Mouse (Mus musculus) heart, embryonic 10.5 days (tissue): ENCODE data around the gene Cacfd1. TPM values are rescaled to one million over a fixed set of nuclear protein-coding genes. Genes with fewer than 3 reads are reported as not detected.

Source experiments
- DNase-seq: peaks from one replicate; pipeline ENCODE4 v3.0.0-alpha.2; 2017; ENCODE audit warnings: low spot score
- H3K27ac ChIP-seq: fragments of 300-500 bp; sonication (generic); 2 replicates; pipeline ENCODE4 v1.5.1; 2016; ENCODE audit warnings: mild to moderate bottlenecking
- H3K27me3 ChIP-seq: fragments of 300-500 bp; sonication (generic); 2 replicates; pipeline ENCODE4 v1.6.1; 2016; ENCODE audit warnings: mild to moderate bottlenecking; ENCODE audit not compliant: poor library complexity, insufficient read depth, severe bottlenecking
- H3K36me3 ChIP-seq: fragments of 300-500 bp; sonication (generic); 2 replicates; pipeline ENCODE4 v1.6.1; 2016; ENCODE audit warnings: mild to moderate bottlenecking, moderate library complexity
- H3K4me1 ChIP-seq: fragments of 300-500 bp; sonication (generic); 2 replicates; pipeline ENCODE4 v1.6.1; 2016; ENCODE audit warnings: mild to moderate bottlenecking
- H3K4me3 ChIP-seq: fragments of 300-500 bp; sonication (generic); 2 replicates; pipeline ENCODE4 v1.5.1; 2016; ENCODE audit warnings: mild to moderate bottlenecking, moderate library complexity
- H3K9me3 ChIP-seq: fragments of 300-500 bp; sonication (generic); 2 replicates; pipeline ENCODE4 v1.6.1; 2016; ENCODE audit warnings: mild to moderate bottlenecking, moderate library complexity
- WGBS: fragments of 180-500 bp; shearing (Covaris S2); methylation state at CpG from one replicate; pipeline ENCODE4 v1.1.7; 2016; 5-methylcytosine and 5-hydroxymethylcytosine counted together
- polyA plus RNA-seq: library from polyadenylated mRNA; unstranded; fragments of >200 nt; fragmentation: Nextera tagmentation; extraction: Ambion mirVana; gene quantifications from 2 replicates; pipeline ENCODE4 v1.2.1, GENCODE M21; 2016

Gene Cacfd1
- polyA plus RNA-seq, 1 experiment from 2014 or later, result 54.5 TPM

- 78% methylated on average over 9 of the region's 9 CpGs for WGBS
- no peaks in the 10 kb centered on the region for H3K9me3 ChIP-seq
- no peak overlapping the region for H3K27ac ChIP-seq
- H3K4me3 ChIP-seq, result no peak overlapping the region
- no peak for DNase-seq
- peaks cover 39% of the 10 kb centered on the region for H3K4me1 ChIP-seq
- 0 out of 2 replicates have a peak, but pooled peaks cover 9% of the 10 kb centered on the region for H3K27me3 ChIP-seq
- H3K36me3 ChIP-seq, result no peaks in the 10 kb centered on the region
Measured at GRCm38 (mm10) chr2:27059187-27059586, 49.5 kb downstream of the Cacfd1 start.

- Histone ChIP-seq H3K27me3 (no peaks in the 10 kb centered on the region; the same call in 1 of the 2 replicates), H3K4me1 (peaks cover 19% of the 10 kb centered on the region), H3K27ac (no peak overlapping the region), H3K36me3 (no peaks in the 10 kb centered on the region), H3K4me3 (no peak overlapping the region), H3K9me3 (no peaks in the 10 kb centered on the region)
- no peak for DNase-seq
- 74% methylated on average over 2 of the region's 2 CpGs for WGBS
Measured at GRCm38 (mm10) chr2:27067124-27067523, 57.4 kb downstream of the Cacfd1 start.

GRCm38 (mm10) chr2:27067996-27068395, 58.3 kb downstream of the Cacfd1 start:
- H3K9me3 ChIP-seq, result no peaks in the 10 kb centered on the region
- H3K4me3 ChIP-seq, result no peak overlapping the region
- no peak overlapping the region for H3K27ac ChIP-seq
- DNase-seq, result no peak
- WGBS, result 41% methylated on average over 2 of the region's 2 CpGs
- peaks cover 7% of the 10 kb centered on the region for H3K27me3 ChIP-seq
- peaks cover 16% of the 10 kb centered on the region; the same call in 1 of the 2 replicates for H3K4me1 ChIP-seq
- H3K36me3 ChIP-seq, result no peaks in the 10 kb centered on the region

- DNase-seq, result no peak
- Histone ChIP-seq H3K27me3 (peaks cover 9% of the 10 kb centered on the region), H3K4me1 (peaks cover 16% of the 10 kb centered on the region; the same call in 1 of the 2 replicates), H3K9me3 (no peaks in the 10 kb centered on the region), H3K4me3 (no peak overlapping the region), H3K27ac (peak overlapping the region; percentile 5; the same call in 1 of the 2 replicates), H3K36me3 (no peaks in the 10 kb centered on the region)
- WGBS, result 60% methylated on average over 3 of the region's 3 CpGs
Measured at GRCm38 (mm10) chr2:27069646-27070045, 59.9 kb downstream of the Cacfd1 start.

- WGBS, result 87% methylated on average over 2 of the region's 2 CpGs
- no peak for DNase-seq
- no peaks in the 10 kb centered on the region for H3K9me3 ChIP-seq
- H3K27me3 ChIP-seq, result peaks cover 9% of the 10 kb centered on the region
- H3K36me3 ChIP-seq, result no peaks in the 10 kb centered on the region
- H3K4me1 ChIP-seq, result peaks cover 21% of the 10 kb centered on the region
- H3K4me3 ChIP-seq, result no peak overlapping the region
- H3K27ac ChIP-seq, result no peak overlapping the region
Measured at GRCm38 (mm10) chr2:27070247-27070813, 60.6 kb downstream of the Cacfd1 start.

Other genes with a start within 250 kb of the Cacfd1 start
- not detected in 2 replicates for gene Abo, start 144.9 kb upstream of the Cacfd1 start, polyA plus RNA-seq
- gene Surf6, start 107.0 kb upstream of the Cacfd1 start, polyA plus RNA-seq, result 18.7 and 24.2 TPM in 2 replicates
- 40.7 and 55.0 TPM in 2 replicates for gene Med22, start 99.2 kb upstream of the Cacfd1 start, polyA plus RNA-seq
- gene Rpl7a, start 99.2 kb upstream of the Cacfd1 start, polyA plus RNA-seq, result 425 and 513 TPM in 2 replicates
- gene Surf2, start 93.6 kb upstream of the Cacfd1 start, polyA plus RNA-seq, result 39.9 and 45.7 TPM in 2 replicates
- 40.9 and 45.6 TPM in 2 replicates for gene Surf1, start 93.4 kb upstream of the Cacfd1 start, polyA plus RNA-seq
- 229 and 242 TPM in 2 replicates for gene Surf4, start 76.0 kb upstream of the Cacfd1 start, polyA plus RNA-seq
- 0.15 and 0.36 TPM in 2 replicates for gene Stkld1, start 75.9 kb upstream of the Cacfd1 start, polyA plus RNA-seq
- gene Rexo4, start 45.5 kb upstream of the Cacfd1 start, polyA plus RNA-seq, result 34.5 and 46.9 TPM in 2 replicates
- gene Adamts13, start 36.5 kb upstream of the Cacfd1 start, polyA plus RNA-seq, result 0.04 TPM in 1 of 2 replicates, not detected in the other
- 0.34 and 0.49 TPM in 2 replicates for gene Slc2a6, start 18.1 kb downstream of the Cacfd1 start, polyA plus RNA-seq
- gene Mymk, start 62.3 kb downstream of the Cacfd1 start, polyA plus RNA-seq, result 0.09 TPM in 1 of 2 replicates, not detected in the other
- 9.7 and 13.5 TPM in 2 replicates for gene Adamtsl2, start 69.5 kb downstream of the Cacfd1 start, polyA plus RNA-seq
- 0.25 and 0.39 TPM in 2 replicates for gene Fam163b, start 132.6 kb downstream of the Cacfd1 start, polyA plus RNA-seq
- 0.21 and 0.69 TPM in 2 replicates for gene Dbh, start 155.3 kb downstream of the Cacfd1 start, polyA plus RNA-seq
- gene Sardh, start 238.4 kb downstream of the Cacfd1 start, polyA plus RNA-seq, result 11.8 and 13.4 TPM in 2 replicates